Mouse (Mus musculus): Measurements from ENCODE around the gene Slc17a7. TPM values are rescaled to one million over a fixed set of nuclear protein-coding genes. Genes with fewer than 3 reads are reported as not detected.

The Slc17a7 gene
- polyA plus RNA-seq, 1 experiment, result 0.02 TPM

DNA sequence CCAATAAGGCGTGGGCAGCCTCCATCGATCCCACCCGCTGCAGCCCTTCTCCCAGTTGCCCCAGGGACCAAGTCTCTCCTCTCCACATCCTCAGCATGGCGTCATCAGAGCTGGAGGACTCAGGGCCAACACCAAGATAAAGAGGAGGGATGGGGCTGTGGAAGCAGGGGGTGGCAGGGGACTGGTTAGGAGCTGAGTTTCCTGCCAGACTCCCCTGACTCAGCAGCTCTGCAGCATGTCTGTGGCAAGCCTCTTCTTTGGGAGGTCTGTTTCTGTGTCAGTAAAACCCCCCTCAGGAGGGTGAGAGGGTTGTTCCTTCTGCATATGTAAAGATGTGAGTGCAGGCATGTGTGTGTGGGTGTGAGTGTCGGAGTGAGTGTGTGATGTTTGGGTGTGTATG, 33.2 kb downstream of the Slc17a7 start:
- Histone ChIP-seq H3K4me1 (ENCODE audit: control insufficient read depth) (no peaks in the 10 kb centered on the region), H3K27me3 (ENCODE audit: control insufficient read depth) (peaks cover 14% of the 10 kb centered on the region), H3K36me3 (ENCODE audit: control insufficient read depth) (no peaks in the 10 kb centered on the region), H3K9me3 (ENCODE audit: control insufficient read depth, low read length) (no peaks in the 10 kb centered on the region), H3K4me3 (replicated peaks) (no peak overlapping the region)
- no peak for TF ChIP-seq TAL1 (IDR thresholded peaks at IDR 0.05; ENCODE audit: low read length)
- no peak for TF ChIP-seq GATA1 (IDR thresholded peaks at IDR 0.05; ENCODE audit: low read length)

DNA sequence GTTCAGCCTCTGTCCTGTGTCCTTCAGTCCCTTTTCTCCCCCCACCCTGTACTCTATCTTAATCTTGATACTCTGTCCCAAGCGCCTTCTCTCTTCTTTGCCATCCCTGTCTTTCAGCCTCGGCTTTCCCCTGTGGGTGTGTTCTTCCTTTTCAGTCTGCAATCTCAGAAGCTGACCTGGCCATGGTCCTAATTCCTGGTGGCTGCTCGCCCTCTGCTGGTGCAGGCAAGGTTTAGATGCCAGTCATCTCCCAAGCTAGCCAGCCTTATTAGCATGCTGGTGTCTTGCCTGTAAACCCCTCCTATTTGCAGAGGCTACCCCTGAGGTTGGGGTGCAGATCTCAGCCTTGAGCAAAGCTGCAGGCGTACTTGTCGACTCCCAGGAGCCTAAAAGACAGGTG, 34.7 kb downstream of the Slc17a7 start:
- H3K4me3 ChIP-seq (replicated peaks), result no peak overlapping the region

DNA sequence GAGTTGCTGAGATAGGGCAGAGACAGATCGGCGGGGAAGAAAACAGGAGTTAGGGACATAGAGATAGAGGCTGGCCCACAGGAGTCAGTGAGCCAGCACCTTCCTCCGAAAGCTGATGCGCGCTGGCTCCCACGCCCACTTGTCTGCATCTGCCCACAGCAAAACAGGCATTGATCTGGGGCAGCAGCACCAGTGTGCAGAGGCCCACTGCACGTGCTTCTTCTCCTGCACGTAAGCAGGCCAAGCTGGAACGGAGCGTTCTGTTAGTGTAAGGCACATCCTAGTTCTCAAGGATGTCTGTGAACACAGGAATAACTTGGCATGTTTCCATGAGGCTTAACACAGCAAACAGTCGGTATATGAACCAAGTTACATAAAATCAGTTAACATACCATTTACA, 35.2 kb downstream of the Slc17a7 start:
- no peak for TF ChIP-seq TAL1 (IDR thresholded peaks at IDR 0.05; ENCODE audit: low read length)
- TF ChIP-seq GATA1 (IDR thresholded peaks at IDR 0.05; ENCODE audit: low read length), result no peak
- peaks cover 2% of the 10 kb centered on the region for H3K4me1 ChIP-seq (ENCODE audit: control insufficient read depth)
- no peaks in the 10 kb centered on the region for H3K9me3 ChIP-seq (ENCODE audit: control insufficient read depth, low read length)
- H3K27me3 ChIP-seq (ENCODE audit: control insufficient read depth), result peaks cover 5% of the 10 kb centered on the region
- no peaks in the 10 kb centered on the region for H3K36me3 ChIP-seq (ENCODE audit: control insufficient read depth)
- no peak overlapping the region for H3K4me3 ChIP-seq (replicated peaks)

More for the DNA sequence above, 34.7 kb downstream of the Slc17a7 start:
- H3K4me1 ChIP-seq (ENCODE audit: control insufficient read depth), result no peaks in the 10 kb centered on the region
- no peaks in the 10 kb centered on the region for H3K36me3 ChIP-seq (ENCODE audit: control insufficient read depth)
- TF ChIP-seq GATA1 (IDR thresholded peaks at IDR 0.05; ENCODE audit: low read length) (no peak), TAL1 (IDR thresholded peaks at IDR 0.05; ENCODE audit: low read length) (no peak)
- H3K27me3 ChIP-seq (ENCODE audit: control insufficient read depth), result peaks cover 10% of the 10 kb centered on the region
- H3K9me3 ChIP-seq (ENCODE audit: control insufficient read depth, low read length), result no peaks in the 10 kb centered on the region

DNA sequence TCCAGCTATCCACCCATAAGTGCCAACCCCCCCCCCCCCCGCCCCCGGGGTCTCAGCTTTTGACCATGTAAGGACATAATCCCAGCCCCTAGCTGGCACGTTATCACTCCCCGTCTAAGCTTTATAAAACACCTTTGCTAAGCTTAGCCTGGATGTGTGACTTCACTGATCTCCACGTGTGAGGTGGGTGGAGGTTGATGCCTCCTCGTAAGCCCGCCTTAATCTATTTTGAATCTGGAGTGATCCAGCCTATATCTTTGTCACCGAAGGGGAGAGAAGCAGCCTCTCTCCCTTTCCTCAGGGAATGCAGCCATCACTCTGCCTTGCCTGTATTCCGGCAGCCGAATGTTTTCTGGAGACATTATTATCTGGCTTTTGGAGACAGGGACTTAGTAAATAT, 38.9 kb downstream of the Slc17a7 start:
- Histone ChIP-seq H3K36me3 (ENCODE audit: control insufficient read depth) (no peaks in the 10 kb centered on the region), H3K27me3 (ENCODE audit: control insufficient read depth) (peaks cover 5% of the 10 kb centered on the region), H3K4me1 (ENCODE audit: control insufficient read depth) (peaks cover 16% of the 10 kb centered on the region), H3K4me3 (replicated peaks) (no peak overlapping the region), H3K9me3 (ENCODE audit: control insufficient read depth, low read length) (no peaks in the 10 kb centered on the region)
- no peak for TF ChIP-seq TAL1 (IDR thresholded peaks at IDR 0.05; ENCODE audit: low read length)
- TF ChIP-seq GATA1 (IDR thresholded peaks at IDR 0.05; ENCODE audit: low read length), result no peak

DNA sequence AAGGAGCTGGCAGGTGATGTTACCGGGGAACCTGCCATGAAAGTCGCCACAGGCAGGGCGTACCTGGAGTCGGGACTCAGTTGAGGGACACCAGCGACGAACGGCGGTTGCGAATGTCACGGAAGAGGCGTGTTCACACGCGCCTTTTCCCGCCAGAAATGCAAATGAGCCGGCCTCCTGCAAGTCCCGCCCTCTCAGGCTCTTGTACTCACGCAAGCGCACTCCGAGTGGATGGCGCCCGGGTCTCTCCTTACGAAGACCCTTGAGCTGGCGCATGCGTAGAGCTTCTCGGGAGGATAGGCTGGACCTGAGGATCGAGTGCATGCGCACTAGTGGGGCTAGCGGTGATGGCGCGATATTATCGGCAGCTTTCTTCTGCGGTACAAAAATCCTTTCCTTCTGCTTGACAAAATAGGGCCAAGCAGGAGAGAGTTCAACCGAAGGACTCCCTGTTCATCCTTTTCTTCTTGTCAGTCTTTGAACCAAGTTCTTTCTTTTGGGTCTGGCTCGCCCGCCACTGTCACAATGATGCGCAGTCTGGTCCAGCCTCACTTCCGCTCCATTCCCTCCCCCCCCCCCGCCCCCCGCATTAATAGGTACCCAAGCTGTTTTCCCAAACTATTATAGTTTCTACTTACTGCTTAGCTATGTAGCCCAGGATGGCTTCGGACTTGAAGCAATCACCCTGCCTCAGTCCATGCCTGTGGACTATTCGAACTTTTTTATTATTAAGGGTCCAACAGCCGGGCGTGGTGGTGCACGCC, 40.8 kb downstream of the Slc17a7 start, which contains the start of gene Ccdc155:
Gene Ccdc155 (minus strand): TSS at position 513 of the 764 bp plus-strand sequence.
- H3K9me3 ChIP-seq (ENCODE audit: control insufficient read depth, low read length), result 0 out of 2 replicates have a peak, but pooled peaks cover 2% of the 10 kb centered on the region
- no peak for TF ChIP-seq TAL1 (IDR thresholded peaks at IDR 0.05; ENCODE audit: low read length)
- TF ChIP-seq GATA1 (IDR thresholded peaks at IDR 0.05; ENCODE audit: low read length), result no peak
- no peaks in the 10 kb centered on the region for H3K36me3 ChIP-seq (ENCODE audit: control insufficient read depth)
- peaks cover 16% of the 10 kb centered on the region for H3K4me1 ChIP-seq (ENCODE audit: control insufficient read depth)
- H3K27me3 ChIP-seq (ENCODE audit: control insufficient read depth), result peaks cover 5% of the 10 kb centered on the region
- H3K4me3 ChIP-seq (replicated peaks), result peak within 1 kb of the TSS; percentile 65

DNA sequence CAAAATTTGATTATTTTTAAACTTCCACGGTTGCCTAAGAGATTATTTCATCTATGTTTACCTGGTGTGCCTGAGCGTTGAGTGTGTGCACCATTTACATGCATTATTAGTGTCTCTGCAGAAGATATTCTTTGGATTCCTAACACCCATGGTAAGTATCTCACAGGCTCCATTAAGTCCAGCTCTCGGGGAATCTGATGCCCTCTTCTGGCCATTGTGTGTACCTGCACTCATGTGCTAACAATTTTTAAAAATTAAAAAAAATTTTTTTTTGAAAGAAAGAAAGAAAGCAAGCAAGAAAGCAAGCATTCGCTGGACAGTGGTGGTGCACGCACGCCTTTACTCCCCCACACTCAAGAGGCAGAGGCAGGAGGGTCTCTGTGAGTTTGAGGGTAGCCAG, 44.5 kb downstream of the Slc17a7 start:
- Histone ChIP-seq H3K4me1 (ENCODE audit: control insufficient read depth) (peaks cover 39% of the 10 kb centered on the region), H3K9me3 (ENCODE audit: control insufficient read depth, low read length) (0 out of 2 replicates have a peak, but pooled peaks cover 2% of the 10 kb centered on the region), H3K27me3 (ENCODE audit: control insufficient read depth) (peaks cover 25% of the 10 kb centered on the region), H3K36me3 (ENCODE audit: control insufficient read depth) (no peaks in the 10 kb centered on the region), H3K4me3 (replicated peaks) (no peak overlapping the region)
- TF ChIP-seq TAL1 (IDR thresholded peaks at IDR 0.05; ENCODE audit: low read length) (no peak), GATA1 (IDR thresholded peaks at IDR 0.05; ENCODE audit: low read length) (no peak)

DNA sequence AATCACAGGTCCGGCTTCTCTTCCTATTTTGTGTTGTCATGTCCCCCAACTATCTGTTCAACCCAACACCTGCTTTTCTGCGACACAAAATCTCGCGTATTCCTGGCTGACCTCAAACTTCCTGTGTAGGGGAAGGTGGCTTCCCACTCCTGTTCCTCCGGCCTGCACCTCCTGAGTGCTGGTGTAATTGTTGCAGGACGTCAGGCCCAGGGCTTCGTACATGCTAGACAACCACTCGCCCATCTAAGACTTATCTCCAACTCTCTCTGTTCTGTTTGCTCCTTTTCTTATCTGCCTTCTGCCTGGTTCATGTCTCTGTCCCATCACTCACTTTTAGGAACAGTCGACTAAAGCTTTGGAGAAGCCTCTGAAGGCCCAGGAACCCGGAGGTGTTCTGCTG, 47.3 kb downstream of the Slc17a7 start:
- H3K36me3 ChIP-seq (ENCODE audit: control insufficient read depth), result no peaks in the 10 kb centered on the region
- H3K4me3 ChIP-seq (replicated peaks), result peak overlapping the region; percentile 51
- TF ChIP-seq TAL1 (IDR thresholded peaks at IDR 0.05; ENCODE audit: low read length) (no peak), GATA1 (IDR thresholded peaks at IDR 0.05; ENCODE audit: low read length) (no peak)
- H3K27me3 ChIP-seq (ENCODE audit: control insufficient read depth), result peaks cover 44% of the 10 kb centered on the region
- H3K9me3 ChIP-seq (ENCODE audit: control insufficient read depth, low read length), result 0 out of 2 replicates have a peak, but pooled peaks cover 2% of the 10 kb centered on the region
- H3K4me1 ChIP-seq (ENCODE audit: control insufficient read depth), result peaks cover 25% of the 10 kb centered on the region

DNA sequence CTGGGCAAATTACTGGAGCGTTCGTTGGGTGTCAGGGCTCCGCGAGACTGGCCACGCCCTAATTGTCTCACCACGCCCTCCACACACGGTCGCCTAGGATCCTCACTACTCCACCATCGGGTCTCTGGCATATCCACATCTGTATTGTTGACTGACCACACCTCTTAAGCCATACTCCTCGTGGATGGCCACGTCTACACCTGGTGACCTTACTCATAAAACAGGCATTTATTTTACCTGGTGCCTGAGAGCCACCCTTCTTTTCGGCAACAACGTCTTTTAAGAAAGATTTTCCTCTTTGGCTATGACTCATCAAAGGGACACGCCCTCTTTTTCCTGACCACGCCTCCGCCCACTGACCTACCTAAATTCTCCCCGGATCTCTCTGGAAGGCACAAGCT, 48.1 kb downstream of the Slc17a7 start, which contains the start of gene Dkkl1:
Gene Dkkl1 (minus strand): TSS at position 297 of the 401 bp plus-strand sequence.
- H3K36me3 ChIP-seq (ENCODE audit: control insufficient read depth), result no peaks in the 10 kb centered on the region
- 0 out of 2 replicates have a peak, but pooled peaks cover 2% of the 10 kb centered on the region for H3K9me3 ChIP-seq (ENCODE audit: control insufficient read depth, low read length)
- peaks cover 52% of the 10 kb centered on the region for H3K27me3 ChIP-seq (ENCODE audit: control insufficient read depth)
- TF ChIP-seq TAL1 (IDR thresholded peaks at IDR 0.05; ENCODE audit: low read length), result no peak
- TF ChIP-seq GATA1 (IDR thresholded peaks at IDR 0.05; ENCODE audit: low read length), result no peak
- H3K4me3 ChIP-seq (replicated peaks), result peak within 1 kb of the TSS; percentile 51
- peaks cover 27% of the 10 kb centered on the region for H3K4me1 ChIP-seq (ENCODE audit: control insufficient read depth)

DNA sequence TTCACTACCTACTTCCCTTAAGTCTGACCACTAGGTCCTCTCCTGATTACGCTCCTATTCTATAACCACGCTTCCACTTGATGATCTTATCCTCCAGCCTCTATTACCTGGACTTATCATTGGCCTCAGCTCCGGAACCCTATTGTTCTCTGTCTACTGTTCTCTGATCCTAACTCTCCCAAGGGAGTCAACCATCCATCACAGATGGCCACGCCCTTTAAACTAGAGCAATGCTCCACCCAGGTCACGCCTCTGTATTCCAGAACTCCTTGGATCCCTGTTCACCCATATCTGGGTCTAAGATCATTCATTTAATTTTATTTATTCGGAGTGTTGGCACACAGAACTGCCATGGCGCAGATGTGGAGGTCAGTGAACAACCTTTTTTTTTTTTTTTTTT, 48.6 kb downstream of the Slc17a7 start:
- Histone ChIP-seq H3K27me3 (ENCODE audit: control insufficient read depth) (peaks cover 57% of the 10 kb centered on the region), H3K36me3 (ENCODE audit: control insufficient read depth) (no peaks in the 10 kb centered on the region), H3K9me3 (ENCODE audit: control insufficient read depth, low read length) (0 out of 2 replicates have a peak, but pooled peaks cover 2% of the 10 kb centered on the region), H3K4me1 (ENCODE audit: control insufficient read depth) (peaks cover 27% of the 10 kb centered on the region), H3K4me3 (replicated peaks) (no peak overlapping the region)
- no peak for TF ChIP-seq GATA1 (IDR thresholded peaks at IDR 0.05; ENCODE audit: low read length)
- no peak for TF ChIP-seq TAL1 (IDR thresholded peaks at IDR 0.05; ENCODE audit: low read length)
